Mouse (Mus musculus) regulatory T cell (primary cell): ENCODE results near the gene Vwa8.

Source experiments
- in situ Hi-C: fragments of 300-600 bp; cut with MboI, MseI; formaldehyde crosslinking; loops from one replicate; pipeline ENCODE4 v1.15.1; 2025; ENCODE audit warnings: high pct_unique_total_duplicates

Vwa8 gene

GRCm38 (mm10) chr14:79223431-79224036, 374.7 kb downstream of the Vwa8 start:
- in situ Hi-C loops = loop anchor here (10.0 kb wide), 1 partner anchor 381 kb away; no protein-coding TSS in a partner anchor

GRCm38 (mm10) chr14:79225458-79225857, 376.6 kb downstream of the Vwa8 start:
- in situ Hi-C loops = loop anchor here (10.0 kb wide), 1 partner anchor 379 kb away; no protein-coding TSS in a partner anchor

- in situ Hi-C loops = loop anchor here (10.0 kb wide), 1 partner anchor 379 kb away; no protein-coding TSS in a partner anchor
Measured at GRCm38 (mm10) chr14:79226056-79226455, 377.2 kb downstream of the Vwa8 start.

GRCm38 (mm10) chr14:79226741-79227140, 377.9 kb downstream of the Vwa8 start:
- in situ Hi-C loops = loop anchor here (10.0 kb wide), 1 partner anchor 378 kb away; no protein-coding TSS in a partner anchor

- in situ Hi-C loops = loop anchor here (10.0 kb wide), 1 partner anchor 377 kb away; no protein-coding TSS in a partner anchor
Measured at GRCm38 (mm10) chr14:79227955-79228354, 379.1 kb downstream of the Vwa8 start.

- in situ Hi-C loops = no loop called here
Measured at GRCm38 (mm10) chr14:79231677-79232076, 382.8 kb downstream of the Vwa8 start.

- in situ Hi-C loops = no loop called here
Measured at GRCm38 (mm10) chr14:79233697-79234096, 384.8 kb downstream of the Vwa8 start.

- in situ Hi-C loops = no loop called here
Measured at GRCm38 (mm10) chr14:79234513-79234912, 385.7 kb downstream of the Vwa8 start.

- in situ Hi-C loops = no loop called here
Measured at GRCm38 (mm10) chr14:79235157-79235556, 386.3 kb downstream of the Vwa8 start.

GRCm38 (mm10) chr14:79236261-79236660, 387.4 kb downstream of the Vwa8 start:
- in situ Hi-C loops = no loop called here

- in situ Hi-C loops = no loop called here
Measured at GRCm38 (mm10) chr14:79239402-79239801, 390.6 kb downstream of the Vwa8 start.

- in situ Hi-C loops = loop anchor here (5.0 kb wide), 1 partner anchor 61 kb away; the partner anchor contains the start of gene Rgcc
Measured at GRCm38 (mm10) chr14:79241057-79241570, 392.3 kb downstream of the Vwa8 start.

- in situ Hi-C loops = loop anchor here (5.0 kb wide), 1 partner anchor 60 kb away; the partner anchor contains the start of gene Rgcc
Measured at GRCm38 (mm10) chr14:79241656-79242385, 393.0 kb downstream of the Vwa8 start.

GRCm38 (mm10) chr14:79242386-79242720, 393.5 kb downstream of the Vwa8 start:
- in situ Hi-C loops = loop anchor here (5.0 kb wide), 1 partner anchor 60 kb away; the partner anchor contains the start of gene Rgcc

GRCm38 (mm10) chr14:79243038-79243883, 394.4 kb downstream of the Vwa8 start:
- in situ Hi-C loops = loop anchor here (5.0 kb wide), 1 partner anchor 59 kb away; the partner anchor contains the start of gene Rgcc

- in situ Hi-C loops = loop anchor here (5.0 kb wide), 1 partner anchor 58 kb away; the partner anchor contains the start of gene Rgcc
Measured at GRCm38 (mm10) chr14:79244571-79244970, 395.7 kb downstream of the Vwa8 start.

GRCm38 (mm10) chr14:79251727-79252285, 403.0 kb downstream of the Vwa8 start:
- in situ Hi-C loops = no loop called here
